Mouse (Mus musculus) heart, embryonic 13.5 days (tissue): ENCODE results near the gene Stk19. TPM values are rescaled to one million over a fixed set of nuclear protein-coding genes. Genes with fewer than 3 reads are reported as not detected.
"Not testable (repeated sequence)": the region's sequence is repeated elsewhere in the genome, so short reads cannot be mapped to it uniquely, and the experiment has no call there.

Source experiments
- ATAC-seq: fragments of 200-750 bp; cut with Nextera tagmentation; 2 replicates; pipeline ENCODE4 v1.8.0; 2017; ENCODE audit warnings: moderate TSS enrichment; ENCODE audit not compliant: insufficient number of reproducible peaks, low FRiP score, low TSS enrichment; ENCODE audit errors: extremely low read depth
- H3K27ac ChIP-seq: fragments of 300-500 bp; sonication (generic); replicated peaks from 2 replicates; pipeline ENCODE4 v1.5.1; 2015; ENCODE audit warnings: moderate library complexity, mild to moderate bottlenecking, inconsistent platforms
- H3K27me3 ChIP-seq: fragments of 300-500 bp; sonication (generic); replicated peaks from 2 replicates; pipeline ENCODE4 v1.6.1; 2015; ENCODE audit warnings: mild to moderate bottlenecking, inconsistent platforms
- H3K36me3 ChIP-seq: fragments of 300-500 bp; sonication (generic); 2 replicates; pipeline ENCODE4 v1.6.1; 2015; ENCODE audit warnings: mild to moderate bottlenecking, inconsistent platforms
- H3K4me1 ChIP-seq: fragments of 300-500 bp; sonication (generic); 2 replicates; pipeline ENCODE4 v1.6.1; 2015; ENCODE audit warnings: inconsistent platforms
- H3K4me2 ChIP-seq: fragments of 300-500 bp; sonication (generic); 2 replicates; pipeline ENCODE4 v1.6.1; 2015; ENCODE audit warnings: inconsistent platforms, mild to moderate bottlenecking, moderate library complexity
- H3K4me3 ChIP-seq: fragments of 300-500 bp; sonication (generic); 2 replicates; pipeline ENCODE4 v1.5.1; 2015; ENCODE audit warnings: moderate library complexity, mild to moderate bottlenecking, inconsistent platforms
- H3K9ac ChIP-seq: fragments of 300-500 bp; sonication (generic); 2 replicates; pipeline ENCODE4 v1.6.1; 2015; ENCODE audit warnings: inconsistent platforms, mild to moderate bottlenecking, moderate library complexity
- H3K9me3 ChIP-seq: fragments of 300-500 bp; sonication (generic); 2 replicates; pipeline ENCODE4 v1.6.1; 2016; ENCODE audit warnings: inconsistent platforms
- WGBS: fragments of 180-500 bp; shearing (Covaris S2); methylation state at CpG from one replicate; pipeline ENCODE4 v1.1.7; 2015; ENCODE audit warnings: mixed read lengths; 5-methylcytosine and 5-hydroxymethylcytosine counted together
- polyA plus RNA-seq: library from polyadenylated mRNA; unstranded; fragments of >200 nt; fragmentation: Nextera tagmentation; extraction: Ambion mirVana; gene quantifications from 2 replicates; pipeline ENCODE4 v1.2.1, GENCODE M21; 2015

The Stk19 gene
- polyA plus RNA-seq, 1 experiment from 2014 or later: 17.4 TPM

DNA sequence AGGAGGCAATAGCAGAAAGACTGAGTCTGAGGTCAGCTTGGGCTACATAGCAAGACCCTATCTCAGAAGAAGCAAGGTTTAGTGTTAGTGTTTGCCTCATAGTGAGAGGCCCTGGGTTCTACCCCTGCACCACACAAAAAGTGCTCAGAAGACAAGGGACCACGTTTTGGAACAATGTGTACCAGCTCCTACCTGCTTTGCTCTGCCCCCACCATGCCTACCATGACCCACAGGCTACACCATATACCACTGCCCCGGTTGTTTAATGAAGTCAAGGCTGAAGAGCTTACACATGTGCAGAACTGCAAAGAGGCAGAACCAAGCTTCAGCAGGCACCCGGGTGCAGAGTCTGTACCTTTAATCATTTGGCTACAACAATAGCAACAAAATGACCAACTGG is 29.6 kb downstream of the Stk19 start:
- Histone ChIP-seq H3K36me3 (no peaks in the 10 kb centered on the region), H3K4me3 (no peak overlapping the region), H3K9ac (no peak overlapping the region), H3K4me1 (no peaks in the 10 kb centered on the region), H3K4me2 (no peak overlapping the region), H3K27me3 (no peaks in the 10 kb centered on the region), H3K9me3 (peaks cover 5% of the 10 kb centered on the region), H3K27ac (no peak overlapping the region)
- ATAC-seq: no peak
- WGBS: 61% methylated on average over 3 of the region's 3 CpGs

DNA sequence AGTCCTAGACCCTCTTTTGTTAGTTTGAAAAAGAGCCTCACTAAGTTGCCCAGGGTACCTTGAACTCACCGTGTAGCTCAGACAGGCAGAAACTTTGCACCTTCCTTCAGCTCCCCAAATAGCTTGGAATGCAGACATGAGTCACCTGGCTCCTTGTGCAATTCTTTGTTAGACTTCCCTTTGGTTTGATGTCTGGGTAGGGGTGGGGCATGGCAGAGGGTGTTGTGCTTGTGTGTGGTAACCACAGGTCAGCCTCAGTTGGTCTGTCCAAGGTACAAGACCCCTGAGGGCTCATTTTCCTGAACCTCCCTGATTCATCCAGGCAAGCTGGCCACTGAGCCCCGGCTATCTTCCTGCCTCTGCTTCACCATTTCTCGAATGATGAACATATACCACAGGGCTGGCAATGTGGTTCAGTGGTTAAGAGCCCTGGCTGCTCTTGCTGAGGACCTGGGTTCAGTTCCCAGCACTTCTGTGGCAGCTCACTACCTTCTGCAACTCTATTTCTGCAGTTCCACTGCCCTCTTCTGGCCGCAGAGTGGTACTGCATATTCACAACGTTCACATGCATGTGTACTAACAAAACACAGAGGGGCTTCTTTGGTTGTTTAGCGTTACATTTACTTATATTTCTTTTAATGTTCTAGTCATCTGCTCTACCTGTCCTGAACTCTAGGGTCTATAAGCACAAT is 31.7 kb downstream of the Stk19 start:
- no peak for ATAC-seq
- WGBS: 64% methylated on average over 6 of the region's 6 CpGs
- no peaks in the 10 kb centered on the region for H3K27me3 ChIP-seq
- no peaks in the 10 kb centered on the region for H3K4me1 ChIP-seq
- no peak overlapping the region for H3K4me3 ChIP-seq
- H3K36me3 ChIP-seq: no peaks in the 10 kb centered on the region
- no peak overlapping the region for H3K4me2 ChIP-seq
- H3K9ac ChIP-seq: no peak overlapping the region
- H3K27ac ChIP-seq: no peak overlapping the region
- peaks cover 5% of the 10 kb centered on the region for H3K9me3 ChIP-seq

DNA sequence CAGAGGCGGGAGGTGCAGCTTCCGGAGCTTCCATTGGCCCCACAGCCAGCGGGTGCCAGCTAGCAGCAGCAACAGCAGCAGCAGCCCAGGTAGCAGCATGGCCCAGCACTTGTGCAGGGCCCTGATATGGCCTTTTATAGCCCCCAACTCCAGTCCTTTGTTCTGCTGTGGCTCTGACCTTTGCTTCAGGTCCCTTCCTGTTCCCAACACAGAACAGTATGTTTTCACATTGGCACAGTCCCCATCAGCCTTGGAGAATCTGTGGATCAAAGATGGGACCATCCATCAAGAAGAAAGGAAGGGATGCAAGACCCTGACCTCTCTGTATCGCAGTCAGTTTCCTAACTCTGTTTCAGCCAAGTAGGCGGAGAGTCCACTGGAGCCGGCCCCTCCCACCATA is 32.4 kb downstream of the Stk19 start, which contains the start of gene Cyp21a1:
TSS of gene Cyp21a1 (minus strand) at position 261 of the 400 bp plus-strand sequence.
- WGBS: 66% methylated on average over 5 of the region's 6 CpGs

DNA sequence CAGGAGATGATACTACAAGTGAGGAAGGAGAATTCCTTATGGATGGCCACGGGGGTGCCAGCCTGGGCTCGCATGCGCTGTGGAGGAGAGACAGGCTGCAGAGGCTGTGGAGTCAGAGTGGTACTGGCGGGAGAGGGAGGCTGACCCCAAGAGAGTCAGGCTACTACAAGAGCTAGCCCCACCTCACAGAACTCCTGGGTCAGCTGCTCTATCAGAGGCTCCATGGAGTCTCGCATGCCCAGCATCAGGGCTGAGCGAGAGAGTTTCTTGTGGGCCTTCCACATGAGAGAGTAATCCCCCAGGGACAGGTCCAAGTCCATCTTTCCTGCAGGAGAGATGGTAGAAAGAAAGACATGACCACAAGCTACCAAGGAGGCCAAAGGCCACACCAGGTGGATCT is 33.4 kb downstream of the Stk19 start:
- not testable (repeated sequence) for H3K27me3 ChIP-seq, ATAC-seq, H3K4me1 ChIP-seq, H3K9me3 ChIP-seq, H3K27ac ChIP-seq, H3K9ac ChIP-seq, H3K36me3 ChIP-seq, H3K4me3 ChIP-seq, H3K4me2 ChIP-seq
- 68% methylated on average over 6 of the region's 6 CpGs for WGBS

More for the DNA sequence above, 32.4 kb downstream of the Stk19 start, which contains the start of gene Cyp21a1:
- not testable (repeated sequence) for H3K4me1 ChIP-seq, H3K27ac ChIP-seq, H3K9ac ChIP-seq, H3K9me3 ChIP-seq, ATAC-seq, H3K27me3 ChIP-seq, H3K36me3 ChIP-seq, H3K4me3 ChIP-seq, H3K4me2 ChIP-seq

DNA sequence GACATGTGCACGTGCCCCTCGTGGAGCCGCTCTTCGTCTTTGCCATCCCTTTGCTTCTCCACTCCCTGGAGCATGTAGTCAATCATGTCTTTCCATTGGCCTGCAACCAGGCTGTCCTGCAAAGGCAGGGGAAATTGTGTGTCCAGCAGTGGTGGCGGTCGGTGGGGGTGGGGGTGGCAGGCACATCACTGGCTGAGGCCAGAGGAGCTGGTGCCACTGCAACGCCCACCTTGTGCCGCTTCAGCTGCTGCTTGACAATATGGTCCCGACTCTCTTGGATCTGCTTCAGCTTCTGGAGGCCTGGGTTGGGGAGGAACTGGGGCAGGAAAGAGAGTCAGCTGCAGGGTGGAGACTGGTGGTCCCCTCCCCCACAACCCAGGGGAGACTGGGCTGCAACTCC is 34.0 kb downstream of the Stk19 start:
- H3K9ac ChIP-seq, H3K4me1 ChIP-seq, H3K27me3 ChIP-seq, H3K27ac ChIP-seq, H3K4me2 ChIP-seq, ATAC-seq, H3K36me3 ChIP-seq, H3K4me3 ChIP-seq, H3K9me3 ChIP-seq: not testable (repeated sequence)
- 85% methylated on average over 9 of the region's 9 CpGs for WGBS

DNA sequence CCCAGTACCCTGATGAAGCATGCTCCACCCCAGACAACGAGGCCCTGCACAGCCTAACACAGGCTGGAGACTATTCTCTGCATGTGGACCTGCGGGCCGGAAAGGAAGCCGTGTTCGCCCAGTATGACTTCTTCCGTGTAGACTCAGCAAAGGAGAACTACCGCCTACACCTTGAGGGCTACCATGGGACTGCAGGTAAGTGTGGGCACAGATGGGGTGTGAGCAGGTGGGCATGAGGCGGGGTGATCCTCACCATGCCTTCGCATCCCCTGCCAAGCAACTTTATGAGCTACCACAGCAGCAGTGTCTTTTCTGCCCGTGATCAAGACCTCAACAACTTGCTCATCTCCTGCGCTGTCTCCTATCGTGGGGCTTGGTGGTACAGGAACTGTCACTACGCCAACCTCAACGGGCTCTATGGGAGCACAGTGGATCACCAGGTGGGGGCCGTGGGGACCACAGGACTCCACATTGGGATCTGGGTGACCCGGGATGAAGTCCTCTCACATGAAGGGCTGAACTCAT is 35.9 kb downstream of the Stk19 start:
- not testable (repeated sequence) for H3K27me3 ChIP-seq, H3K36me3 ChIP-seq, H3K4me1 ChIP-seq, ATAC-seq, H3K4me2 ChIP-seq, H3K9ac ChIP-seq, H3K27ac ChIP-seq, H3K9me3 ChIP-seq, H3K4me3 ChIP-seq
- WGBS: 85% methylated on average over 16 of the region's 16 CpGs

DNA sequence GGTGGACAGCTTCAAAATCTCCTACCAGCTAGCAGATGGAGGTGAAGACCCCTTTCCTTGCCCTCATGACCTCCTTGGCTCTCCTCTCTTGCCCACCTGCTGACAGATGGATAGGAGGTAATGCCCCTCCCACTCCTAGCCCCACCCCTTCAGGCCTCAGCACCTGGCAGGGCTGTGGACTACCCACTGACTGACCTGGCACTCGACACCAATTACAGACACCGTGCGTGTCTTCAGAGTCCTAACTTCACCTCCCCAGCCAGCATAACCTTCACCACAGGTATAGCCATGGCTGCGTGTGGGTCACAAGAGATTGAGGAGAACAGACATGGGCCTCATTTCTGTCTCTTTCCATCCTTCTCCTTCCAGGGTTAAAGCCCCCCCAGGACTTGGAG is 37.2 kb downstream of the Stk19 start:
- no peak overlapping the region for H3K9ac ChIP-seq
- no peak overlapping the region for H3K4me2 ChIP-seq
- H3K27ac ChIP-seq: no peak overlapping the region
- no peaks in the 10 kb centered on the region; the same call in 1 of the 2 replicates for H3K9me3 ChIP-seq
- H3K36me3 ChIP-seq: no peaks in the 10 kb centered on the region
- H3K27me3 ChIP-seq: no peaks in the 10 kb centered on the region
- no peaks in the 10 kb centered on the region for H3K4me1 ChIP-seq
- H3K4me3 ChIP-seq: no peak overlapping the region
- WGBS: 78% methylated on average over 4 of the region's 4 CpGs
- ATAC-seq: no peak

DNA sequence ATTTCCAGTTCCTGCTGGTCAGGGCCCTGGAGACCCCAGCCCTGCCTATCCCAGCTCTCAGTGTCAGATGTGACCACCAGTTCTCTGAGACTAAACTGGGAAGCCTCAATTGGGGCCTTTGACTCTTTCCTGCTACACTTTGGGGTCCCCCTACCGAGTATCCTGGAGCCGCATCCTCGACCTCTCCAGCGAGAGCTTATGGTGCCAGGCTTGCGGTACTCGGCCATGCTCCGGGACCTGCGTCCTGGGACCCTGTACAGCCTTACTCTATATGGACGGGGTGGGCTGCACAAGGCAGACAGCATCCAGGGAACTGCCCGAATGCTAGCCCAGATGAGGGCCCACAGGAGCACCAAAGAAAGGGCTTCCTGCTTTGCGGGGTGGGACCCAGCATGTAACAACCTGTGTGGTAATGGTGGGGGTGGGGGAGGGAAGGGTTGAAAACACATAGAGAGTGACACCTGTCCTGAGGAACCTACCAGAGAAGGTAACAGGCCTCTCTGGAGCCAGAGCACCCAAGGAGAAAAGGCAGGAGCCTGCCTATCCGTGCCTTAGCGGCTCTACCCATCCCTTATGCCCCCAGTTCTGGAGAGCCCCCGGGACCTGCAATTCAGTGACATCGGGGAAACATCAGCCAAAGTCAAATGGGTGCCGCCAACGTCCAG is 37.7 kb downstream of the Stk19 start:
- Histone ChIP-seq H3K4me1 (no peaks in the 10 kb centered on the region), H3K9me3 (no peaks in the 10 kb centered on the region; the same call in 1 of the 2 replicates), H3K4me3 (no peak overlapping the region), H3K27me3 (no peaks in the 10 kb centered on the region), H3K36me3 (no peaks in the 10 kb centered on the region), H3K9ac (no peak overlapping the region), H3K4me2 (no peak overlapping the region), H3K27ac (no peak overlapping the region)
- ATAC-seq: no peak
- whole genome bisulfite sequencing: 82% methylated on average over 15 of the region's 17 CpGs

DNA sequence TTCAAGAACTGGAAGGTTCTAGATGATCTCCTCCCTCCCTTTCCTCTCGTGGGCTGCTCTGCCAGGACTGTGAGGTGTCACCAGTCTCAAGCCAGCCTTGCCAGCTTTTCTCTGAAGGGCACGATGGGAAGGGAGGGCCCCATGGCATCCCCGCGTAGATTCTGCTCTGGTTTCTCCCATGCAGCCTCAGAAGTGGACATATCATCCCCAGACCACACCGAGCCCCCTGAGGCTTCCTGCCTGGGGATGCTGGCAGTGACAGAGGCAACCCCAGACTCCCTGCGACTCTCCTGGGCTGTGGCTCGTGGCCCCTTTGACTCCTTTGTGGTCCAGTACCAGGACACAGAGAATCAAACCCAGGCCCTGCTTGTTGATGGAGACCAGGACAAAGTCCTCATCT is 38.7 kb downstream of the Stk19 start:
- H3K27me3 ChIP-seq, H3K4me2 ChIP-seq, H3K9me3 ChIP-seq, H3K36me3 ChIP-seq, H3K27ac ChIP-seq, ATAC-seq, H3K4me3 ChIP-seq, H3K9ac ChIP-seq, H3K4me1 ChIP-seq: not testable (repeated sequence)
- 75% methylated on average over 6 of the region's 7 CpGs for WGBS

DNA sequence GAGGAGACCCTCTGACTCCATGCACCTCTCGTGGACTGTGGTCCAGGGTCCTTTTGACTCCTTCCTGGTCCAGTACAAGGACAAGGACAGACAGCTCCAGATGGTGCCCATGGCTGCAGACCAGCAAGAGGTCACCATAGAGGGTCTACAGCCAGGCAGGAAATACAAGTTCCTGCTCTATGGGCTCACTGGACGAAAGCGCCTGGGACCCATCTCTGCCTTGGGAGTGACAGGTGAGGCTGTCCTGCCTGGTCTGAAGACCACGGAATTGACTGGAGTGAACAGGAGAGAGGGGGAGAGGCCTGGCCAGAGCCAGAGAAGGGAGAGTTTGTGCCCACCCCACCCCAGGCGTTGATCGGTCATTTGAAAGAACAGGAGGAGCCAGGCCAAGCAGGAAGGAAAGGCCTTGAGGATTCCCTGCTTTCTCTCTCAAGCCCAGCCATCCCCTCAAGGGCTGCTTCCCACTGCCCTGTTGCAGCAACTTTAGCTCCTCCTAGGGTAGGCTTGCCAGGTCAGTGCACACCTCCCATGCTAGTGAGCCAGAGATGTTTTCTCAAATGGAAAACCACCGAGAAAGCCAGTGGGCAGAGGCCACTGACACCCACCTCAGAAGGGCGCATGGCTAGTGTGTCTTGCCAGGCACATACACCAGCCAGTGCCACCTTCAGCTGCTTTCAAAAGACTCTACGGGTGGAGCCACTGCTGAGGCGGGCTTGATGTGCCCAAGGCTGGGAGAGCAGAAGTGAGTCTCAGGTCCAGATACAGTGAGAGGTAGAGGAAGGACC is 39.3 kb downstream of the Stk19 start:
- not testable (repeated sequence) for H3K27ac ChIP-seq, H3K9me3 ChIP-seq, H3K4me2 ChIP-seq, H3K27me3 ChIP-seq, ATAC-seq, H3K4me1 ChIP-seq, H3K36me3 ChIP-seq, H3K4me3 ChIP-seq, H3K9ac ChIP-seq
- WGBS: 76% methylated on average over 10 of the region's 10 CpGs

DNA sequence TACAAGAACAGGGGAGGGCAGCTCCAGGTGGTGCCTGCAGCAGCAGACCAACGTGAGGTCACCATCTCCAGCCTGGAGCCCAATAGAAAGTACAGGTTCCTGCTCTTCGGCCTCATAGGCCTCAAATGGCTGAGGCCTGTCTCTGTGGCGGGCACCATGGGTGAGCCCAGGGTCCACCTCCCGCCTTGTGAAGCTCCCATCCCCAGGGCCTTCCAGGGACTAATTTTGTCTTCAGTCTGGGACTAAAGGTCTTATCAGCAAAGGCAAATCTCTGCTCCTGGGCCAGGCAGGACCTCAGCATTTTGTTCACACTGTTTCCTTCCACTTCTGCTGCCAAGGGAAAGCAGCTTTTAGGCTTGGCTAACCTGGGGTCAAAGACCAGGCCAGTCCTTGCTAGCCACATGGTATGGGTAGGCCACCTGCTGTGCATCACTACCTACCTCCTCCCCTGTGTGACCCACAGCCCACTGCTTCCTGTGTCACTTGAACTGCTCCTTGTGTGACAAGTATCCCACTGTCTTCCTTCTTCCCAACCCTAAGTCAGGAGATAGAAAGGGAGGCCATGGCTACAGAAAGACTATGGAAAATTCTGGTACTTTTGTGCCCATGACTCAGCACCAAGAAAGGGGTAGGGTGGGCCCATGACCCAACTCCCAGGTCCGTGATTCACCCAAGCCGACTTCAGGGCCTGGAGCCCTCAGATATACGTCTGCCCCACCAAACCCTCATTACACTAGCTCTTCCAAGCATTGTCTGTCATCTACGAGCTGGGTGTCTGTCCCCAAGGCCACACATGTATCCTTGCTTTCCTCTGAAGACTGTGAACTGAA is 40.2 kb downstream of the Stk19 start:
- Histone ChIP-seq H3K36me3 (no peaks in the 10 kb centered on the region), H3K27me3 (no peaks in the 10 kb centered on the region), H3K4me3 (no peak overlapping the region), H3K4me2 (no peak overlapping the region), H3K9me3 (peaks cover 11% of the 10 kb centered on the region; the same call in 1 of the 2 replicates), H3K27ac (no peak overlapping the region), H3K4me1 (no peaks in the 10 kb centered on the region), H3K9ac (no peak overlapping the region)
- no peak for ATAC-seq
- 67% methylated on average over 8 of the region's 8 CpGs for WGBS
